Comparison of ENCODE assay signal across 12 mouse cellular contexts in genomic region chr7:33982281-33982680, GRCm38 (mm10). TPM values are rescaled to one million over a fixed set of nuclear protein-coding genes. Genes with fewer than 3 reads are reported as not detected.
A peak's percentile ranks its signal among the peaks of the same experiment; 100 is the strongest.
DNase-seq lines count a peak whose midpoint lies in the region; TF ChIP-seq lines count a peak whose summit lies in the region.
"Not testable (repeated sequence)": the region's sequence is repeated elsewhere in the genome, so short reads cannot be mapped to it uniquely, and the experiment has no call there.
"Had no signal": no experiment of that assay in that cellular context is flagged by ENCODE, and none has a peak within 500 bp of the region (broad histone marks: within the 10 kb centered on the region; RNA-seq: fewer than 3 reads in every experiment).

No protein-coding gene starts in this region.

- H3K4me1 ChIP-seq in E14TG2a.4 (replicated peaks; ENCODE audit: low read depth, low read length); small intestine, adult 2 months (ENCODE audit: control insufficient read depth, insufficient read depth, insufficient read length, low read length): not testable (repeated sequence)

- peak; percentile 31 for TF ChIP-seq CTCF in E14TG2a.4 (conservative IDR thresholded peaks at IDR 0.05; ENCODE audit: low read length)
- TF ChIP-seq CTCF in small intestine, adult 2 months (IDR thresholded peaks at IDR 0.05; ENCODE audit: extremely low read depth, insufficient read length, insufficient replicate concordance, low read depth, low read length): peak; percentile 28; the same call in 1 of the 2 replicates

- H3K27me3 ChIP-seq in E14TG2a.4 (ENCODE audit: insufficient read depth, low read length); small intestine, adult 2 months (ENCODE audit: control insufficient read depth, insufficient read depth, low read length): not testable (repeated sequence)

- H3K36me3 ChIP-seq in E14TG2a.4 (ENCODE audit: insufficient read depth, low read length); small intestine, adult 2 months (ENCODE audit: control insufficient read depth, insufficient read depth, low read length): not testable (repeated sequence)

- not testable (repeated sequence) for H3K4me3 ChIP-seq in E14TG2a.4 (replicated peaks; ENCODE audit: low read length); small intestine, adult 2 months (ENCODE audit: low read depth, low read length)

- peaks cover 45% of the 10 kb centered on the region for H3K9me3 ChIP-seq in E14TG2a.4 (ENCODE audit: low read length)

- TF ChIP-seq POLR2A in small intestine, adult 2 months (IDR thresholded peaks at IDR 0.05; ENCODE audit: low read depth, low read length): not testable (repeated sequence)

- intact Hi-C loops in heart, postnatal 10 days (cut with DNase I): loop anchor here (5.0 to 10.0 kb wide), 2 partner anchors 143 to 215 kb away; partner anchors contain the start of gene Pdcd2l
- intact Hi-C loops in left cerebral cortex, postnatal 4 days (cut with DNase I): not testable (repeated sequence)

- not testable (repeated sequence) for H3K27ac ChIP-seq in small intestine, adult 2 months (ENCODE audit: insufficient read depth, low read depth, low read length)

- peak; percentile 36 for DNase-seq in adrenal gland, postnatal 14 days
- peak; percentile 18 for DNase-seq in embryo, embryonic 10.5 days (ENCODE audit: low spot score)
- DNase-seq in heart, postnatal 10 days: peak; percentile 18 to 38
- peak; percentile 4 to 58 for DNase-seq in kidney, adult 8-10 months
- peak; percentile 7 for DNase-seq in left cerebral cortex, postnatal 4 days
- DNase-seq in lung, postnatal 36 days: peak; percentile 51

- 14% methylated on average over 8 of the region's 9 CpGs for WGBS in small intestine, adult 2 months

RNA-seq across cellular contexts. Expression of gene Scgb2b27, which starts 31.5 kb away (rescaled TPM):
- total RNA-seq in adrenal gland, postnatal 14 days (2021): not detected in 2 replicates
- not detected for total RNA-seq in heart, postnatal 10 days (2021)
- not detected for total RNA-seq in left cerebral cortex, postnatal 4 days (2021)
- polyA plus RNA-seq in small intestine, adult 2 months (2012; rRNA removed): not detected in 2 replicates
- total RNA-seq: left cerebral cortex, postnatal 25 days had no signal
- polyA plus RNA-seq: heart, embryonic 14.5 days; kidney, embryonic 15.5 days; stomach, embryonic 14.5 days had no signal

RNA-seq across cellular contexts. Expression of gene Scgb2b26, which starts 37.4 kb away (rescaled TPM):
- not detected in 2 replicates for total RNA-seq in adrenal gland, postnatal 14 days (2021)
- total RNA-seq in heart, postnatal 10 days (2021): not detected
- total RNA-seq in left cerebral cortex, postnatal 4 days (2021): not detected
- not detected in 2 replicates for polyA plus RNA-seq in small intestine, adult 2 months (2012; rRNA removed)
- total RNA-seq: left cerebral cortex, postnatal 25 days had no signal
- polyA plus RNA-seq: heart, embryonic 14.5 days; kidney, embryonic 15.5 days; stomach, embryonic 14.5 days had no signal

RNA-seq across cellular contexts. Expression of gene Scgb1b27, which starts 39.0 kb away (rescaled TPM):
- total RNA-seq in adrenal gland, postnatal 14 days (2021): not detected in 2 replicates
- total RNA-seq in heart, postnatal 10 days (2021): not detected
- not detected for total RNA-seq in left cerebral cortex, postnatal 4 days (2021)
- not detected in 2 replicates for polyA plus RNA-seq in small intestine, adult 2 months (2012; rRNA removed)
- total RNA-seq: left cerebral cortex, postnatal 25 days had no signal
- polyA plus RNA-seq: heart, embryonic 14.5 days; kidney, embryonic 15.5 days; stomach, embryonic 14.5 days had no signal
